Mouse (Mus musculus) splenic B cell, adult 2 months (primary cell): ENCODE measurements around the gene Gpr107.
A peak's percentile ranks its signal among the peaks of the same experiment; 100 is the strongest.

ENCODE experiments used
- DNase-seq: peaks from one replicate; pipeline ENCODE4 v3.0.0-alpha.2; 2011; ENCODE audit warnings: low read depth, low spot score
- H3K27me3 ChIP-seq: 2 replicates; pipeline ENCODE4 v1.6.1; 2012; ENCODE audit warnings: mild to moderate bottlenecking, low read length, moderate library complexity, mixed read lengths; ENCODE audit not compliant: control insufficient read depth, poor library complexity, insufficient read depth, severe bottlenecking
- H3K36me3 ChIP-seq: 2 replicates; pipeline ENCODE4 v1.6.1; 2012; ENCODE audit warnings: mild to moderate bottlenecking, low read length, moderate library complexity, mixed read lengths; ENCODE audit not compliant: control insufficient read depth, poor library complexity, insufficient read depth, severe bottlenecking

Gpr107 gene

DNA sequence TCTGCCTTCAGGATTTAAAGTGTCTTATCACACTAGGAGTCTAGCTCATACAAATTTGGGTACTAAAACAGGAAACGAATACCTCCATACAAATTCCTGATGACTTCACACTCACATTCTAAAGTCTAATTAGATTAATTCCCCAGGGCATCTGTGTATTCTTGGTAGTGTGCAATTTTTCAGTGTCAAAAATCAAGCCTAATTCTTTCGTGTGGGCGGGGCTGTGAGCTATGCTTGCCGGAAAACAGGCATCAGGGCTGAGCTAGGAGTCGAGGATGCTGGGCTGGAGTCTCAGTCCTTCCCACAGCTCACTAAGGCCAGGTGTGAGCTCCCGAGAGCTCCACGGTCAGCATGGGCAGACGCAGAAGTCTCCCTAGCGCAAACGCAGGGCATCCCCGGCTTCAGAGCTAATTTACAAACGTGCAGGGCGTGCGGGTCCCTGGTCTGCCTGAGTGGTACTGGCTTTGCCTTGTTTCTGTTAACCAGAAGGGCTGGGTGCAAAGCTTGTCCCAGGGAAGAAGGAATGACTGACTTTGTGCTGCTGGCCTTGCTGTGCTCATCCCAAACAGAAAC, 15.0 kb upstream of the Gpr107 start:
- Histone ChIP-seq H3K36me3 (no peaks in the 10 kb centered on the region), H3K27me3 (no peaks in the 10 kb centered on the region)
- DNase-seq, result no peak

DNA sequence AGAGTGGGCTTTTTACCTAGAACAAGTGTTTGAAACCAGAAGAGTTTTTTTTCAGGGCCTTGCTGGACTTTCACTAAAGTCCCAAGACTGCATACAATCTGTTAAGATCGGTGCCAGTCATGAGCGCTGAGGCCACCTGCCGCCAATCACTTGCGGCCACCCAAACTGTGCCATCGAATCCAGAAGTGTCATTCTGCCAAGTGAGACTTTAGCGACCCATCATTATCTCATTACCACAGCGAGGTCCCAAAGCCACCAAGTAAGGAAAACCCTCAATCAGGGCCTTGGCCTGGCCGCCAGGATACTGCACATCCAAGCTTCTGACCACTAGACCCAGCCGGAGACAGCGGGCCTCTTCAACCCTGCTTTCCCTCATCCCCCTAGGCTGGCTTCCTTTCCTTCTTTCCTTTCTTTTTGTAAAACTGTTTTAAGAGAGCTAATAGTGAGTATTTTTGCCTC, 12.9 kb upstream of the Gpr107 start:
- no peaks in the 10 kb centered on the region for H3K36me3 ChIP-seq
- no peaks in the 10 kb centered on the region for H3K27me3 ChIP-seq
- no peak for DNase-seq

DNA sequence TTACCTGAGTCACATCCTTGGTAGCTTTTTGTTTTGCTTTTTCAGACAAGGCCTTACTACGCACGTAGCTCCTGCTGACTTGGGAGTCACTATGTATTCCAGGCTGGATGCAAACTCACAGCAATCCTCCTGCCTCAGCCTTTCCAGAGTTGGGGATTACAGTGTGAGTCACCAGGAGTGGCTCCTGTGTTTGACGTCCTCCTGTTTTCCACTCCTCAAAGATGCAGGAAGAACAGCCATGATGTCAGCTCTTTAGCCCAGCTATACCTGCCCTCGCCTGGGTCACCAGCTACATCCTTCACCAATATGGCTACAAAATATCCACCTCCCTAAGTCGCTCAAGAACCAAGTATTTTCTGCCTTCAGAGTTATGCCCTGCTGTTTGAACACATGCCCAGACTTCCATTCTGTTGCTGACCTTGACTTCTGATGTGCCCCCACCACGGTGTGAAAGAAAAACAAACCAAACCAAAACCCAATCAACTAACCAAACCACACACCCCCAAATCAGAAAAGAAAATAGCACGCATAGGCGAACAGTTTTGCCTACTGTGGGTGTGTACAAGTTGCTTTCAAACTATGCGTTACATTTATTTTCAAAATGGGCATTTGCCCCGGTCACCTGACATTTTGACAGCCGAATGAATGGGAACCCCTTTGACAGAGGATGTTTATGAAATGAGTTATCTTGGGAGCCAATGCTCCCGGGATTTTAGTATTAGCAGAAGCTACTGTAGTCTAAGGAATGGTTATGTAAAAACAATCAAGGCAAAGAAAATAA, 11.9 kb upstream of the Gpr107 start:
- peak; percentile 31 for DNase-seq
- Histone ChIP-seq H3K36me3 (no peaks in the 10 kb centered on the region), H3K27me3 (no peaks in the 10 kb centered on the region)

DNA sequence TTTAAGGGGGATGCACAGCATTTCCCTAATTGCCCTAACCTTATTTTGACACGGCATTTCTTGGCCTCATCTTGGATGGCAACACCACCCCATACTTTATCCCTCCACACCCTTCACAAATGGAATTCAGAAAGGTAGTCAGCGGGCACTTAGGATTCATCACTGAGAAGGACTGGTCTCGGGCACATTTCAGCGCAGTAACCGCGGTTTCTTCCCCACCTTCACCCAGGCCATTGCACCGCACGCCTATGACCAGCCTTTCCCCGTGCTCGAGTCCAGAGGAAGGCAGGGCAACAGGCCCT, 11.4 kb upstream of the Gpr107 start:
- DNase-seq, result no peak
- H3K36me3 ChIP-seq, result no peaks in the 10 kb centered on the region

DNA sequence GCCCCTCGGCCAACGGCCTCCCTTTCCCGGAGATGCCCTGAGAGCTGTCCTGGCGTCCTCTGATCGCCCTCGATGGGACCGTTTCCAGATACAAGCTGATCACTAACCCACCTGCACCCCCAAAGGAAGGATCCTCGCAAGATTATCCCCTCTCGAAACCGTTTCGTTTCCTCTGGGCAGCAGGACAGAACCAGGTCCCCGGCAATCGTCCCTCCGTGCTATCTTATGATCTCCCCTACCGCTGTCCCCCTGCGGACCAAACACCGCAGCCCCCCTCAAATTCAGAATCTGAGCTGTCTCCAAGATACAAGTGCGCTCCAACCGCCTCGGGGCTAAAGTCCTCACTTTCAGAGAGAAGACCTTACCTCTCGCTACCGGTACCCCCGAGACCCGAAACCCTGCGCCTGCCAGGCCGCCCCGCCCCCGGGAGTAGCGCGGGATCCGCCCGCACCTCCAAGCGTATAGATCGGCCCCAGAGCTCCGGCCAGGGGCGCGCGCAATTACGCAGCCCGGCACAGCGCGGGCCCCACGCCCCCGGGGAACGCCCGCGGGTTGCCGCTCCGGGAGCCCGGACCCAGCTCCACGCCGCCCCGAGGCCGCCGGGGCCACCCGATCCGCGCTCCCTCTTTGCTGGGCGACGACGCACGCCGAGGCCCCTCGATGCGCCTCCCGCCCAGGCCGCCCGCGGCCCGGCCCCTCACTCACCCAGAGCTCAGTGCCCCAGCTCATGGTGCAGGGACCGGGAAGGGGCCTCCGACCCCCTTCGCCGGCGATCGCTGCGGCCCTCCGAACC, 10.8 kb upstream of the Gpr107 start:
- Histone ChIP-seq H3K27me3 (no peaks in the 10 kb centered on the region), H3K36me3 (no peaks in the 10 kb centered on the region)
- DNase-seq, result peak; percentile 29

More for the DNA sequence above, 11.4 kb upstream of the Gpr107 start:
- H3K27me3 ChIP-seq, result no peaks in the 10 kb centered on the region

DNA sequence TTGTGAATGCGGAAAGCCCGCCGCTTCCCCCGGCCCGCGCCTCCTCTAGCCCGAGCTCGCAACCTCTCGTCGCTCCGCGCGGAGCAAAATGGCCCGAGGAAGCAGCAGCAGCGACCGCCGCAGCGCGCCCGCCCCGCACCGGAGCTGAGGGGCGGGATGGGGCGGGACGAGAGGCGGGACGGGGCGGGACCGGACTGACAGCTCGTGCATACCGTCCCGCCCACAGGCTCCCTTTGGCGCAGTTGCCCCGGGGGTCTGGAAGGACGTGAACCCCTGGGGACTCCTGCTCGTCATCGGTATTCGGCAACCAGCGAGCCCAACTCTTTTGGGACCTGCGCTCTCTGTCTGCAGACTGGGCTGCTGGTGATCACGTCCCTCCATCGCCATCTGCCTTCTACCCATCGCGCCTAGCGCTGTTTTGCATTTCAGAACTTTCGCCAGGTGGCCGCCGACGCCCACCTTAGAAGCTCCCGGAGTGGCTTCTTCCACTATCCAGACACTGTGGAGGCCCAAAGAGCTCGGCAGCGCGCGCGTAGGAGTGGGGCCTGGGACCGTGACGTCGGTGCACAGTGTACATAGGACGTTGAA, 10.2 kb upstream of the Gpr107 start, which contains the start of gene Fnbp1:
Gene Fnbp1, minus strand, starts transcription at position 142 of the 588 bp plus-strand sequence.
- H3K36me3 ChIP-seq, result no peaks in the 10 kb centered on the region
- DNase-seq, result peak; percentile 93

DNA sequence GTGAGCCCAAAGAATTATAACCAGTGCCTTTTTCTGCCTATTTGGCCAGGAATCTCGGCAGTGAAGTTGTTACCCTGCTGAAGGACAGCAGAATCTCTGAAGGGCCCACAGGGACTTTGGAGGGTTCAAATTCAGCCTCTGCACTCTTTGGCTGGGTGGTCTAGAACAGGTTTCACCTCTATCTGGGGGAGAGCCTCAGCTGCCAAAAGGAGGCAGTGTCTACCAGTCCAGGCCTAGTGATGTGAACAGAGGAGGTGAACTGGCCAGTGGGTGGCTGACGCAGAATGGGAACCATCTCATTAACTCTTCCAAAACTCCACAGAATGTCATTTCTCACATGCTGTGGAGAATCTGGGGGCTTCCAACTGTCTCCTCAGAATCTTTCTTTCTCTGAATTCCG, 9.6 kb upstream of the Gpr107 start:
- peak; percentile 54 for DNase-seq
- no peaks in the 10 kb centered on the region for H3K27me3 ChIP-seq
- no peaks in the 10 kb centered on the region for H3K36me3 ChIP-seq

More for the DNA sequence above, 10.2 kb upstream of the Gpr107 start, which contains the start of gene Fnbp1:
- H3K27me3 ChIP-seq, result no peaks in the 10 kb centered on the region

DNA sequence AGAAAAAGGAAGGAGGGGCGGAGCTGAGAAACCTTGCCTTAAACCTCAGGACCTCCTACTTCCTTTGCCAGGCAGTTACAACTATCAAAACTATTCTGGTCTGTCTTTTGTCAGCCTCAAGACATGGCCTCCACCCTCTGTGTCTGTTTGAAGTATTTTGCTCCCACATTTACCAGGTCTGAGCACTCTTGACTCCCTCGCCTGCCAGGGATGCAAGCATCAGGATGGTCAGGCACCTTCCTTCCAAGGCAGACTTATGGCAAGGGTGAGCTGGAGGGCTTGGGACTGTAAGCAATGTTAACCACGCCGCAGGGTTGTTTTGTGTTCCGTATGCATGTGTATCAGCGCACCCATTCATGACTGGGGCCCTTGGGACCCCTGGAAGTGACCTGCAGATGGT, 8.8 kb upstream of the Gpr107 start:
- Histone ChIP-seq H3K27me3 (no peaks in the 10 kb centered on the region), H3K36me3 (no peaks in the 10 kb centered on the region)
- DNase-seq, result peak; percentile 58

DNA sequence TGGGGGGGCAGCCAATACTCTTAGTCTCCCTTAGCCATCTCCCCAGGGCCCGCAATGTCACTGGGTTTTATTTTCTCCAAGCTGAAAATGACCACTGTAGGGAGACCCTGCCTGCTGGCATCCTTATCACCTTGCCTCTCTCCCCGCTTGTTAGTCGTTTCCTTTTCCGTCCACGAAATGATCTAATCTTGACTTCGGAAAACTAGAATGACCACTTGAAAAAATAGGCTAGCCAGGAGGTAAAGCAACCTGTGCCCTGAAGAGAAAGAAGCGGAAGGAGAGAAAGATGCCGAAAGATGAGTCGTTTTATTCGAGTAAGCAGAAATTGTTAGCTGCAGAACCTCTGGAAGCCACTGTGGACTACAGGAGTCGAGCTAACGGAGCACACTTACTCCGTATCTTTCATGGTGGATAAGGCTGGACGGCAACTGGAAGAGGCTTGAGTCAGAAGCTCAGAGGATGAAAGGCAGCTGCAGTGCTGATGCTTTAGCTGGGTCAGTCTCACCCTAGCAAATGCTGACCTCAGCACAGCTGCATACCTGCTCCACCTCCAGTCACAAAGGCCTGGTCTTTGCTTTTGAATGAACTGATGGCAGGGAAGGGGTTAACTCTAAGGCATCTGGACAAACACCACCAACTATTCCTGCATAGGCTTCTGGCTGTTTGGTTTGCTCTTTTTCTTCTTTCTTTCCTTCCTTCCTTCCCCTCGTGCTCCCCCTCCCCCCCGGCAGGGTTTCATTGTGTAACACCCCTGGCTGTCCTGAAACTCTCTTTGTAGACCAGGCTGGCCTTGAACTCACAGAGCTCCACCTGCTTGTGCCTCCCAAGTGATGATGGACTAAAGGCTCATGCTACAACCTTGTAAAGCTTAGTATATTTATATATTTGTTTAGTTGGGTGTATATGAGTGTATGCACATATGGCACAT, 8.1 kb upstream of the Gpr107 start:
- no peaks in the 10 kb centered on the region for H3K36me3 ChIP-seq
- no peak for DNase-seq
- H3K27me3 ChIP-seq, result no peaks in the 10 kb centered on the region

DNA sequence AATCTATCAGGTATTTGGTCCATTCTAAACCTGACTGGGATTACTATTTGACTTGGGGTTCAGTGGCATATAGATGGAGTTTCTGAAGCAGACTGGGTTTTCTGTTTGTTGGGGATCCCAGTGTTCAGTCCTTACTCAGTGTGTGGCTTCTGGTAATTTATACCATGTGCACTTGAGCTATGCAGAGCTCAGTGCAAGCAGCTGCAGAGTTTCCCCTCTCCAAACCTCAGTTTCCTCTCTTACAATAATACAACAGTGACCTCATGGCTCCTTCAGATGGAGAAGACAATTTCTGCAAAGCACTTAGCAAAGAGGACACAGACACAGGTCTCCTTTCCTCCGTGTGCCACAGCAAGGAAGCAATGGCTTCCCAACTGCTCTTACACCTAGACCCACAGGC, 7.2 kb upstream of the Gpr107 start:
- Histone ChIP-seq H3K36me3 (no peaks in the 10 kb centered on the region), H3K27me3 (no peaks in the 10 kb centered on the region)
- DNase-seq, result peak; percentile 17

DNA sequence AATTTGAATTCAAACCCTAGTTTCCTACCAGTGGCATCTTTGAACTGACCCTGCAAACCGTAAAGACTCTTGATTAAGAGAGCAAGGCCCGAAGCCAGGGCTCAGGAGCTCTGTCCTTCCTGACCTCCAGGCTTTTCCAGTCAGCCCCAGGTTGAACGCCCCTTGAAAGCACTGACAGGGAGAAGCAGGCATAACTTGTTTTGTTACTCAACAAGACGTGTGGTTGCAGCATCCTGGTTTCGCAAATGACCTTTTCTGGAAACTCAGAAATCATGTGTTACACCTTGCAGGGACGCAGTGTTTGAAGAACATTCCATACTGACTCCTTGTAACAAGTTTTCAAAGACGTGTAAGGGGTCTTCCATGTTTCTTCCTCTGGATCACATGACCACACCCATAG, 5.1 kb upstream of the Gpr107 start:
- Histone ChIP-seq H3K36me3 (no peaks in the 10 kb centered on the region), H3K27me3 (no peaks in the 10 kb centered on the region)
- no peak for DNase-seq

DNA sequence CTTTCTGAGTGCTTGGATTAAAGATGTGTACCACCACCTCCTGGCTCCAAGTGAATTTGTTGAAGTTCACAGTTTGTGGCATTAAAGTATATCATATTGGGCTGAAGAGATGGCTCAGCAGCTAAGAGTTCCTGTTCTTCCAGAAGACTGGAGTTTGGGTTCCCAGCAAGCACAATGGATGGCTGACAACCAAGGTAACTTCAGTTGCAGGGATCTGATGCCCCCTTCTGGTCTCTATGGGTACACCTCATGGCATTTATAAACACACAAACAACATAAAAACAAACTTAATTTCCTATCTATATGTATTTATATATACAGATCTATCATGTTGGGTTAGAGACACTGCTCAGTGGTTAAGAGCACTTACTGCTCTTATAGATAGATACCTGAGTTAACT, 1.4 kb upstream of the Gpr107 start:
- H3K36me3 ChIP-seq, result no peaks in the 10 kb centered on the region
- peak; percentile 63 for DNase-seq
- no peaks in the 10 kb centered on the region for H3K27me3 ChIP-seq

DNA sequence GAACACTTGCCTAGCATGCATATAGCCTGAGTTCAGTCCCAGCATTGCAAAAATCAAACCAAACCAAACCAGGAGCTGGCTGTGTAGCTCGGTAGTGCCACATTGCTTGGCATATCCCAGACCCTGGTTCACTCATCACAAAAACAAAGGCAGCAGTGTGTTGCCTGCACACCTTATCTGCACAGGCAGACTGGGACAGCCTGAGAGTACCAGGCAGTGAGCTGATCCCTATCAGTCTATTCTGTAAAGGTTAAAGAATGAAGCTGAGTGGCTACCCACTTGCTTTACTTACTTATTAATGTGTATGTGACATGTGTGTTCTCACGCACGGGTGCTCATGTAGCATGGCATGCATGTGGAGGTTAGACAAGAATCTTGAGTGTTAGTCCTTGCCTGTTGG, 4.7 kb downstream of the Gpr107 start:
- Histone ChIP-seq H3K36me3 (no peaks in the 10 kb centered on the region), H3K27me3 (no peaks in the 10 kb centered on the region)
- no peak for DNase-seq
